Mouse (Mus musculus) erythroid progenitor cell, adult 5-6 weeks (primary cell): ENCODE data around the gene Ccdc8. TPM values are rescaled to one million over a fixed set of nuclear protein-coding genes. Genes with fewer than 3 reads are reported as not detected.
"Not testable (repeated sequence)": the region's sequence is repeated elsewhere in the genome, so short reads cannot be mapped to it uniquely, and the experiment has no call there.

Experiments used
- ATAC-seq: replicated peaks from 2 replicates; pipeline ENCODE4 v1.8.0; 2016; ENCODE audit warnings: moderate number of reproducible peaks, mild to moderate bottlenecking, moderate TSS enrichment, inconsistent platforms; ENCODE audit not compliant: poor library complexity, low FRiP score, severe bottlenecking
- total RNA-seq, 2 experiments: library from RNA; stranded (forward) in 1 of 2; stranded (reverse) in 1 of 2; fragments of 150-400 nt in 1 of 2; fragments of 186-747, 209-891 nt in 1 of 2; gene quantifications; 2 replicates each; pipeline versions ENCODE4 v1.2.3 to v1.2.4; 2015 to 2017; ENCODE audit warnings: low replicate concordance in 2 of 2

Ccdc8 gene
- total RNA-seq (2015; ENCODE audit: low replicate concordance) (not detected in 2 replicates), total RNA-seq (2017; ENCODE audit: low replicate concordance) (not detected in 2 replicates)

DNA sequence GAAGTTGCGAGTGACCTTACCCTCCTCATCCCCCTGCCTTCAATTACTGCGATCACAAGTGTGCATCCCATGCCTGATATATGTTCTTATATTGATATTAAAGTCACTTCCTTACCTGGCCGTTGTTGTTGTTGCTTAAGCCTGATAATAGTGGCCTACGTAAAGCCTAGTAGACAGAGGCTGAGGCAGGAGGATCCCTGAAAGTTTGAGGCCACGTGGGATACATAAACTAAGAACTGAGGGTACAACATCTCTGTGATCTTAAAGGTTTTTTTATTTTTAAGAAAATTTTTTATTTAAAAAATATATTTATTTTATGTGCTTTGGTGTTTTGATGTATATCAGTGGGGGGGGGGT lies at the start of gene Ccdc8:
Ccdc8 (plus strand) TSS at position 258 of the 357 bp plus-strand sequence.
- no peak for ATAC-seq

- no peak for ATAC-seq
Observed at GRCm38 (mm10) chr7:16942861-16943260, 49.6 kb upstream of the Ccdc8 start.

DNA sequence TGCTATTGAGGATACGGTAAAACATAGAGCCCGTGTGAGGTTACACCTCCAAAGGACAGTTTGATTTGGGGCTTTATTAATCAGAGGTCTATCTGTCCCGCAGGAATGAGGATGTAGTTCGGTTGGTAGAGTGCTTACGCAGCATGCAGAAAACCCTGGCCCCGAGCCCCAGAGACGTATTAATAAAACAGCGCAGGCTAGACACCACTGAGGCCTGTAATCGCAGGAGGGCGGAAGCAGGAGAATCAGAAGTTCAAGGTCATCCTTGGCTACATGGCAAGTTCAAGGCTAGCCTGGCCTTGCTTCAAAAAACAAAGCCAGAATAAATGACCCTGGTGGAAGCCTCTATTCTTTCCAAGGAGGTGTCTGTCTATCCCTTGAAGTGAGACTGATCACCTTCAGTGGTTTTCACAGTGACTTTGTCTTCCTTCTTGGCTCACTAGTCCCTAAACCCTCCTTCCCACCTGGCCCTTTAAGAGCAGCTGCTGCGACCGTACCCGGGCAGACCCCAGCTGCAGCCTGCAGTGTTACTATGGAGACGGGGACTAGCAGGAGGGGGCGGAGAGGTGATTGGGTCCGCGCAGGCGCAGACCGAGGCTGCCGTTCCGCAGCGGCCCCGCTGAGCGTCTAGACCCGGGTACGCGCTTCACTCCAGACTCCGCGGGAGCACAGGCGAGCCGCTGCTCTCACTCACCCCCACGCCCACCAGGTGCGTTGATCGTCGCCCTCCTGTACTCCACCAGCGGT lies 48.3 kb upstream of the Ccdc8 start, which contains the start of gene Pnmal2:
Pnmal2 (plus strand) TSS at position 622 of the 747 bp plus-strand sequence.
- no peak for ATAC-seq

DNA sequence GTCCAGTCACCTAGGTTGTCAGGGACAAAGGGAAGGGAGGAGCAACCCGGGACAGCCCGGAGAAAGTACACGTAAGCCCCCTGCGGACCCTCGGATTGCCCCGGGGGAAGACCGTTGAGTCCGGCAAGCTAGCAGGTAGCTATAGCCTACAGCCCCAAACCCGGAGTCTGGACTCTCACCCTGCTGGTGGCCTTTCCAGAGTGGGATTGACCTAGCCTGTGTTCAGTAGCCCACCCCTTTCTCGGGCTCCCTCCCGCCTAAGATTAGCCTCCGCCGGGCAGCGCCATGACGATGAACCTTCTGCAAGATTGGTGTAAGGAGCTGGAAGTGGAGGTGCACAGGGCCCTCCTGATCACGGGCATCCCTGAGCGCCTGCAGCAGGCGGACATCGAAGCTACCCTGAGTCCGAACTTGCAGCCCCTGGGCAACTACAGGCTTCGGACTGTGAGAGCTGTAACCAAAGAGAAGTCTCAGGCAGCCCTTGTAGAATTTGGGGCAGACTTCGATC lies 47.6 kb upstream of the Ccdc8 start:
- ATAC-seq = no peak

- no peak for ATAC-seq
Observed at GRCm38 (mm10) chr7:16945419-16945818, 47.1 kb upstream of the Ccdc8 start.

DNA sequence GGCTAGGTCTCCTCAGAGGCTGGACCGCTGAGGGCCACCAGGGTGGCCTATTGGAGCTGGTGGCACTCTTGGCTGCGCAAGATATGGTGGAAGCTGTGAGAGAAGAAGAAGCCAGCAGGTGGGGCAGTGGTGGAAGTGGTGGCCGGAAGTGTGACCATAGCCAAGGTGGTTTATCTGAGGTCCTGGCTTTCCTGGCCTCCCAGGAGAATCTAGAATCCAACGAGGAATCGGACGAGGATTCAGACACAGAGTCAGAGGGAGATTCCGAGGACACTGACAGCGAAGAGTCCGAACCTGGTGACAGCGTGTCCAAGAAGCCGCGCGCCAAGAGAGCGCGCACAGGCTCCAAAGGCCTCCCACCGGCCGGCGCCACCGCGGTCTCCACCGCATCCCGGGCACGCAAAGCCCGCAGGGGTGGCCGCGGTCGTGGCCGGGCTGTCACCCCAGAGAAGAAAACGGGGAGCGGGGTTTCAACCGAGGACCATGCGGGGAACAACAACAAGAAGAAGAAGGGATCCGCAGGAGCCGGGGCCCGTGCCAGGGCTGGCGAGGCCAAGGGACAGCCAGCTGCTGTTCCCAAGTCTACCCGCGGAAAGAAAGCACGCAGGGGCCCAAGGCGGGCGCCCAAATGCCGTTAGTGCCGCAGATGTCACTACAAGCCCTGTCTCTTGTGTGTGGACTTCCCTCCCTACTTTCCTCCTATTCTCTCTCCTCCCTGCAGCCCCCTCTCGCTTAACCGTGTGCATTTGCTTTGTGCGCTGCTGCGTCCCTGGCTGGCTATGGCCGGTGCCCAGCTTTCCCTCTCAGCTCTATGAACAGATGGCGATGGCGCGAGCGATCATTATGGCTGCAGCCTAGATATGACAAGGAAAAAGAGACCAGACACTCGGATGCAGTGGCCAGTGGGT lies 45.8 kb upstream of the Ccdc8 start:
- no peak for ATAC-seq

- ATAC-seq = no peak
Observed at GRCm38 (mm10) chr7:16947349-16947895, 45.1 kb upstream of the Ccdc8 start.

GRCm38 (mm10) chr7:16947959-16948361 lies 44.5 kb upstream of the Ccdc8 start:
- no peak for ATAC-seq

DNA sequence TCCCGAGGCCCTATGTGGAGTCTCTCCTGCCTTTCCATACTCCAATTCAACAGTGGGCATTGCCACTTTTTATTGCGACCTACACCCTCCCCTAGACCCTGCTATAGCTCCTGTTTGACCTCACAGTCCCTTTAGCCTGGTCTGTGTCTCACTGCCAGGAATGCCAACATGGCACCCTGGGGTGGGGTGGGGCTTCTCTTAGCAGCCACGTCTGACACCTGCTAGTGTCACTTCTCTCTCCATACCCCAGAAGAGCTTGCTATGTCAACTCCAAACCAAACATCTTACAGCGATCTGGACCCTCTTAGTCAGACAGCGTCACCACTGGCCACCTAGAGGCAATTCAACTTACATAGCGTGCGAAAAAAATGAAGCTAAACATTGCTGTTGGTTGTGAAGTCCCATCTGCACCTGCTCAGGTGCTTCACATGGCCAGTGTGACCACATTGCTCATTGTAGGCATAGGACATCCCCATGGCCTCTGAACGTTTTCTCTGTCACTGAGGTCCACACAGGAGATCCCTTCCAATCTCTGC lies 43.5 kb upstream of the Ccdc8 start:
- ATAC-seq = no peak

GRCm38 (mm10) chr7:16949908-16950841 lies 42.3 kb upstream of the Ccdc8 start:
- peak; percentile 62 for ATAC-seq

GRCm38 (mm10) chr7:16950861-16951635 lies 41.5 kb upstream of the Ccdc8 start:
- ATAC-seq = no peak

DNA sequence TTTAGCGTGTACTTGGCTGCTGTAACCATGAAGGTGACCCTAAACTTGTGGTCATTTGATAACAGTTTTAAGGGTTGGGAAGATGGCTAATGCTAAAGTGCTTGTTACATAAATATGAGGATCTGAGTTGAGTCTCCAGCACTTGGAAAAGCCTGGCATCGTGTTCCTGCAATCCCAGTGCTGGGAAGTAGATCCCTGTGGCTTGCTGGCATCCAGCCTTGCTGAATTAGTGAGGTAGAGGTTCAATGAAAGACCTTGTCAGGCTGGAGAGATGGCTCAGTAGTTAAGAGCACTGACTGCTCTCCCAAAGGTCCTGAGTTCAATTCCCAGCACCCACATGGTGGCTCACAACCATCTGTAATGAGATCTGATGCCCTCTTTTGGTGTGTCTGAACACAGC lies 38.7 kb upstream of the Ccdc8 start:
- ATAC-seq = not testable (repeated sequence)

GRCm38 (mm10) chr7:16955712-16956111 lies 36.8 kb upstream of the Ccdc8 start:
- no peak for ATAC-seq

- no peak for ATAC-seq
Observed at GRCm38 (mm10) chr7:16956410-16957265, 35.9 kb upstream of the Ccdc8 start.

DNA sequence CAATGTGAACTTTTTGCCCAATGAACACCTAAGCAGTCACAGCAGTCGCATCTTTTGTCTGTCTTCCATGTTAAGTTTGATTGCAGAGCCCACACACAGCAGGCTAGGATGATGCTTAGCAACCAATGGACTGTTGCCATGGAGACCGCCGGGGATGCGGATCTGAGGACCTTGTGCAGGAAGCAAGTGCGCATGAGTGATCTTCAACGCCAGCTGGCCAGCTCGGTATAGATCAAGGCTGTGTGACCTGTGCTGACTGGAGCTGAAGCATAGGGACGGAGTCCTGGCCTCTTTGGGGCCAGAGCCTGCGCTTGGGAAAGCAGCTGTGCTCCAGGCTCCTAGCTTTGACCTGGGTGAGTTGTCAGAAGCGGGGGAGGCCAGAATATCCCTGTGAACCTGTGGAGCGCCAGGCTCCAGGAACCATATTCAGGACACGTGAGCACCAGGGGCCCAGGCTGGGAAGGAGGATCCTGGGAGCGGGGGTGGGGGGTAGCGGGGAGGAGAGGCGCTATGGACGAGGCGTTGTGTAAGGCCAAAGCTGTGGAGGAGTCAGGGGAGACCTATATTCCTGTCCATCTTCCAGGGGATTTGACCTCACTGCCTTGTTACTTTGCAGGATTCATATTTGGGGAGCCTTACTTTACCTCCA lies 32.8 kb upstream of the Ccdc8 start, which contains the start of gene Pnmal1:
Pnmal1 (plus strand) TSS at position 141 of the 649 bp plus-strand sequence.
- ATAC-seq = no peak

DNA sequence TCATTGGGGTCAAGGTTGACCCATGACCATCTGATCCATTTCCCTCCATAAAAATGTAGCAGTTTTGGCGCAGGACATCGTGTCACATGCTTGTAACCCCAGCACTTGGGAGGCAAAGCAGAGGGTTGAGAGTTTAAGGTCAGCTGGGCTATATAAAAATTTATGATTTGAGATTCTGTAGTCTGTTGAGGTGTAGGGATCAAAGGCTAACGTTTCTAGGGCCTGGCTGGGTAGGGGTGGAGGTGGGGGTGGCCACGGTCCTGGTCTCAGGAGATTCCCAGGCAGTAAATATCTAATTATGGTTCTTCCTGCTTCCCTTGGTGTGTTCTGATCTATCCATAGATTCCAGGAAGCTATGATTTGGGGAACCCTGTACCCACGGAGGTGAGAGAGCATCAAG lies 30.8 kb upstream of the Ccdc8 start:
- ATAC-seq = no peak

- ATAC-seq = no peak
Observed at GRCm38 (mm10) chr7:16968414-16968813, 24.1 kb upstream of the Ccdc8 start.
